Mouse (Mus musculus): ENCODE measurements around the gene Palld. TPM values are rescaled to one million over a fixed set of nuclear protein-coding genes. Genes with fewer than 3 reads are reported as not detected.

The Palld gene
- polyA plus RNA-seq, 1 experiment, result 0.02 TPM

DNA sequence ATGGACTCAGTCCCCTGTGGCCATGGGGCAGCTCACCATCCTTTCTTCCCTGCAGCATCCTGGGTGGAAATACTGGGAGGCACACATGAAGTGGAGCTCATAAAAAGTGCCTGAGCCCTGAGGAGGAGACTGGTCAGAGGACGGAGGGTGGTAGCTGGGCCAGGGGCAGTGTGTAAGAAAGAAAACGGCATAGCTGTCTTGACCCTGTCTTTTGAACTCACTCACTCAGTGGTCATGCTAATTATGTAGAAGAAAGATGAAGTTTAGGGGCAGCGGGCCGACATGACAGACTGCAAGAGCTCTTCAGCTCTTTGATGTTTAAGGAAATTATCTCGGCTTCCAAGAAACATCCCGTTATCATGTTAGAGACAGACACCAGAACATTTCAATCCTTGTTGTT, 235.6 kb downstream of the Palld start:
- no peaks in the 10 kb centered on the region for H3K36me3 ChIP-seq (ENCODE audit: control insufficient read depth)
- H3K9me3 ChIP-seq (ENCODE audit: control insufficient read depth, low read length), result no peaks in the 10 kb centered on the region
- no peaks in the 10 kb centered on the region for H3K27me3 ChIP-seq (ENCODE audit: control insufficient read depth)
- no peaks in the 10 kb centered on the region for H3K4me1 ChIP-seq (ENCODE audit: control insufficient read depth)
- no peak overlapping the region for H3K4me3 ChIP-seq (replicated peaks)
- no peak for TF ChIP-seq TAL1 (IDR thresholded peaks at IDR 0.05; ENCODE audit: low read length)
- no peak for TF ChIP-seq GATA1 (IDR thresholded peaks at IDR 0.05; ENCODE audit: low read length)

DNA sequence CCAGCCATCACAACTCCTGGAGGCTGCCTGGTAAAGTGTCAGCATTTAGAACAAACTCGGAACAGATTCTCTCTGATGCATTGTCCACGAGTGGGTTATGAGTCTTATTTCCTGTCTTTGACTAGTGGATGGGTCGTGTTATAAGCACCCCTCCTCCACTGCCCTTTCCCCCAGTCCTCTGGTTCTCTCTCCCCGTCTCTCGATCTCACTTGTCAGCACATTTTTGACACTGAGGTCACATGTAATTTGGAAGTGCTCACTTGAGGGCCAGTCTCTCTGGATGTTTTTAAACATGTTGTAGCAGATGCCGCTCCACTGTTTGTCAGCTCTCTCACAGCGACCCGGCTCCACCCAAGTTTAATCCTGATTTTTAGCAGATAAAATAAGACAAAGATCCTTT, 237.5 kb downstream of the Palld start:
- Histone ChIP-seq H3K36me3 (ENCODE audit: control insufficient read depth) (no peaks in the 10 kb centered on the region), H3K4me3 (replicated peaks) (no peak overlapping the region), H3K9me3 (ENCODE audit: control insufficient read depth, low read length) (no peaks in the 10 kb centered on the region), H3K4me1 (ENCODE audit: control insufficient read depth) (no peaks in the 10 kb centered on the region), H3K27me3 (ENCODE audit: control insufficient read depth) (no peaks in the 10 kb centered on the region)
- TF ChIP-seq TAL1 (IDR thresholded peaks at IDR 0.05; ENCODE audit: low read length) (no peak), GATA1 (IDR thresholded peaks at IDR 0.05; ENCODE audit: low read length) (no peak)

DNA sequence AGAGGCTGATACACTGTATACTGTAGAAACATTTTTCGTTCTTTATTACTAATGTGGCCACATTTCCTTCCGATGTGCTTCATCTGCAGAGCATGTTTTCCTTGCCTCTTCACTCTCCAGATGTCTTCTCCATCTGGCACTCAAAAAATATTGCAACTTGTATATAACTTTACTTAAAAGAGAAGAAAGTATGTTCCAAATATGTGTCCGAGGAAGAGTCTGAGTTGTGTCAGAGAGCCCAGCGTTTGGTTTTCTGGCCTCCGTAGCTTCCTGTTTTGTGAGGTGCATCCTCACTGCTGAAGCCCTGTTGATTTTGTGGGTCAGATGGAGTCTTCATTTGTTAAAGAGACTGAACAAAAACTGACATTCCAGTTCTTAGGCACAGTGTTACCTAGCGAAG, 238.3 kb downstream of the Palld start:
- no peaks in the 10 kb centered on the region for H3K36me3 ChIP-seq (ENCODE audit: control insufficient read depth)
- H3K4me3 ChIP-seq (replicated peaks), result no peak overlapping the region
- H3K4me1 ChIP-seq (ENCODE audit: control insufficient read depth), result no peaks in the 10 kb centered on the region
- no peaks in the 10 kb centered on the region for H3K9me3 ChIP-seq (ENCODE audit: control insufficient read depth, low read length)
- TF ChIP-seq GATA1 (IDR thresholded peaks at IDR 0.05; ENCODE audit: low read length), result no peak
- no peak for TF ChIP-seq TAL1 (IDR thresholded peaks at IDR 0.05; ENCODE audit: low read length)
- no peaks in the 10 kb centered on the region for H3K27me3 ChIP-seq (ENCODE audit: control insufficient read depth)

DNA sequence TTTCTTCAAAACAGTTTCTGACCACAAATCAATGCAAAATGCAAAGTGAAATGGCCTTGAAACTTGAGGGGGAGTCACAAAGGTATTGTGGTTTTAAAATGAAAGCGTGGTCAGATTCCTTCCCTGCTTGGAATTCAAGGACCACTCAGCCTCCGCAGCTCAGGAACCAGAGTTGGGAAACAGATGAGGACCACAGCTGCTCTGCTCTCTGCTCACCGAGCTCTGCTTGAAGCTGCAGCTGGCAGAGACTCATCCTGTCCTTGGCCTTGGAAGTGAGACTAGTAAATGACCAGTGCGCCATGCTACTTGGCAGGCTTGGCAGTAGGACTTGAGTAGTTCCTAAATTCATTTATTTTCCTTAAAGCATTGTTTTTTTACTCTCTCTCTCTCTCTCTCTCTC, 239.7 kb downstream of the Palld start:
- H3K36me3 ChIP-seq (ENCODE audit: control insufficient read depth), result no peaks in the 10 kb centered on the region

DNA sequence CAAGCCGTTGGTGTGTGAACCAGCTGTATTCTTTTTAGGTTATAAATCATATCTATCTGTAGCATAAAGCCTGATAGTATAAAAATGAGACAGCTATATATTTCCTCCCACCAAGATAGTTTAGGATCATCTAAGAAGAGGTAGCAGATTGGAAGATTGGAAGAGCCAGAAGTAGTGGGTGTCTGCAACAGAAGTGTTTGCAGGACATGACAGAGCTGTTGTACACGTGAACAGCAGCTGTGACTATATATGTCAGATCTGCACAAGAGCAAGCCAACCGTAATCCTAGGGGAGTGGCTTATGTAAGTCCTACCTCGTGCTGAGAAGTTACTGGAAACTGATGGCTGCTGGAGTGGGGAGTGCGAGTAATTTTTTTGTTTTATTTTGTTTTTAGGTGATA, 240.9 kb downstream of the Palld start:
- H3K36me3 ChIP-seq (ENCODE audit: control insufficient read depth), result no peaks in the 10 kb centered on the region
- no peak overlapping the region for H3K4me3 ChIP-seq (replicated peaks)
- no peaks in the 10 kb centered on the region for H3K4me1 ChIP-seq (ENCODE audit: control insufficient read depth)
- TF ChIP-seq TAL1 (IDR thresholded peaks at IDR 0.05; ENCODE audit: low read length) (no peak), GATA1 (IDR thresholded peaks at IDR 0.05; ENCODE audit: low read length) (no peak)
- no peaks in the 10 kb centered on the region for H3K27me3 ChIP-seq (ENCODE audit: control insufficient read depth)
- H3K9me3 ChIP-seq (ENCODE audit: control insufficient read depth, low read length), result no peaks in the 10 kb centered on the region

More for the DNA sequence above, 239.7 kb downstream of the Palld start:
- Histone ChIP-seq H3K4me3 (replicated peaks) (no peak overlapping the region), H3K27me3 (ENCODE audit: control insufficient read depth) (no peaks in the 10 kb centered on the region), H3K9me3 (ENCODE audit: control insufficient read depth, low read length) (no peaks in the 10 kb centered on the region), H3K4me1 (ENCODE audit: control insufficient read depth) (no peaks in the 10 kb centered on the region)
- TF ChIP-seq GATA1 (IDR thresholded peaks at IDR 0.05; ENCODE audit: low read length) (no peak), TAL1 (IDR thresholded peaks at IDR 0.05; ENCODE audit: low read length) (no peak)

DNA sequence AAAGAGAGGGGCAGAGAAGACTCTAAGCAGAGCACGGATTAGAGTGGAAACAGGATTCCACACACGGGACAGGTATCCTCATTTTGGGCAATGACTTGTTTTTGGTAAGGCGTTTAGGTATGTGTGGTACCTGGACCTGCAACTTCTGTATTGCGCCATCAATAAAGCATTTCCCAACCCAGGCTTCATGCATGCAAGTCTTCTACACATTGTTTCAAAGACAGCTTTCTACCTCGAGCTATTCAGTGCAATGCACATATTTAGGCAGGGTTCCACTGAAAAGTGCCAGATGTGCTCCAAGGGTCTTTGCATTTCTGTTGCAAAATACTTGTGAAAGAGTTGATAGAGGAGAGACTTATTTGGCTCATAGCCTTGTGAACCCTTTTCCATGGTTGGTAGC, 241.5 kb downstream of the Palld start:
- Histone ChIP-seq H3K4me1 (ENCODE audit: control insufficient read depth) (no peaks in the 10 kb centered on the region), H3K9me3 (ENCODE audit: control insufficient read depth, low read length) (no peaks in the 10 kb centered on the region), H3K4me3 (replicated peaks) (no peak overlapping the region), H3K27me3 (ENCODE audit: control insufficient read depth) (no peaks in the 10 kb centered on the region), H3K36me3 (ENCODE audit: control insufficient read depth) (no peaks in the 10 kb centered on the region)
- TF ChIP-seq GATA1 (IDR thresholded peaks at IDR 0.05; ENCODE audit: low read length) (no peak), TAL1 (IDR thresholded peaks at IDR 0.05; ENCODE audit: low read length) (no peak)

DNA sequence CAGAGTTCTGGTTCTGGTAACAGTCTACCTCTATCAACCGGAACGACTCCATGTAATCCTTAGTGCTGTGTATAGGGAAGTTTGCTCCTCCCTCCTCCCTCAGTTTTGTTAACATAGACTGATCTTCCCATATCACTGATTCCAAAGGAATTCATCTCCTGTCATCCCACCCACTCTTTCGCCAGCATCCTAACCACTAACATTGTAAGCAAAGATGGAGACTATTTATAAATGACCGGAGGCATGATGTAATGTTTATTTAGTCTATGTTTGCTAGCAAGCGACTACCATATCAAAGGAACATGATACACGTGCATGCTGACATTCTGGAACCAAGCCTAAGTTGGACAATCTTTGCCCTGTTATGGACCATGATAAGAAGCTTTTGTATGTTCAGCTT, 250.5 kb downstream of the Palld start:
- no peak for TF ChIP-seq GATA1 (IDR thresholded peaks at IDR 0.05; ENCODE audit: low read length)
- TF ChIP-seq TAL1 (IDR thresholded peaks at IDR 0.05; ENCODE audit: low read length), result no peak
- Histone ChIP-seq H3K4me1 (ENCODE audit: control insufficient read depth) (no peaks in the 10 kb centered on the region), H3K36me3 (ENCODE audit: control insufficient read depth) (no peaks in the 10 kb centered on the region), H3K4me3 (replicated peaks) (no peak overlapping the region), H3K9me3 (ENCODE audit: control insufficient read depth, low read length) (no peaks in the 10 kb centered on the region), H3K27me3 (ENCODE audit: control insufficient read depth) (no peaks in the 10 kb centered on the region)

DNA sequence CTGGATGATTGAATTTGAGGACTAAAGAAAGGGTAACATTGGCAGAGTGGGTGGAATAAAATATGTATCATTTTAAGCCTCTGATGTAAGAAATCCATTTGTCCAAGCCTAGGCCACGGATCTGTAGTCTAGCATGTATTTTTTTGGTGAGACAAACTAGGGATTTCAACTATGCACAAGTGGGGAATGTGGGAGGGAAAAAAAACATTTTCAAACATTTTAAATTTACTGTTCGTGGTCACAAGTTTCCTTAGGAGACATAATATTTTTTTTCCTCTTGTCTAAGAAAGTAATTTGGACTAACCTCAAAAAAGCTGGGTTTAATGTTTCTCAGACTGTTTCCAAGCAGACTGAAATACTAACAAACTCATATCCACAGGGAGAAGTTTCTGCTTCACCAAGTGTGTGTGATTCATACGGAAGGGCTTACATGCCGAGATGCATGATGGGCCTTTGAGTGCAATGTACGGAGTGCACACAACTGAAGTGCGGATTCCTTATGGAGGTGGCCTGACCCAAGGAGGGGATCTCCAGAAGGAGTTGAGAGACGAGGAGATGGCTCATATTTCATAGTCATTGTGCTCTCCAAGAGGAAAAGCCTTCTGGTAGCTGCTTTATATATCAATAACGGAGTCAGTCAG, 256.2 kb downstream of the Palld start:
- Histone ChIP-seq H3K36me3 (ENCODE audit: control insufficient read depth) (no peaks in the 10 kb centered on the region), H3K27me3 (ENCODE audit: control insufficient read depth) (no peaks in the 10 kb centered on the region)

DNA sequence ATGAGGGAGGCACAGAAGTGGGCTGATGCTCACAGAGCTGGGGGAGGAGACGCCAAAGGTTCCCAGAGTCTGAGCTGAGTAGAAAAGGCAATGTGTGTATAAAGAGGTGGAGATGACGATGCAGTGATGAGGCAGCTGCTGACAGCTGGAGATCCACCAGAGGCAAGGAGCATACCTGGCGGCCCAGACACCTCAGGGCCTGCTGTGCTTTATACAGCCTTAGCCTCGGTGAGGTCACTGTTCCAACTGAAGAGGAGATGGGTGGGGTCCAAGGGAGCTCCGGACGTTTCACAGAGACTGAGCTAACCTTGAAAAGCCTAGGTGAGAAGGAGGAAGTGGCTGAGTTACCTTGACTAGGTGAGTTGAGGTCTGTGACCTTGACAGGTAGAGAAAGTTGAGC, 256.8 kb downstream of the Palld start:
- no peaks in the 10 kb centered on the region for H3K27me3 ChIP-seq (ENCODE audit: control insufficient read depth)
- H3K9me3 ChIP-seq (ENCODE audit: control insufficient read depth, low read length), result no peaks in the 10 kb centered on the region
- H3K36me3 ChIP-seq (ENCODE audit: control insufficient read depth), result no peaks in the 10 kb centered on the region
- no peak for TF ChIP-seq GATA1 (IDR thresholded peaks at IDR 0.05; ENCODE audit: low read length)
- no peak for TF ChIP-seq TAL1 (IDR thresholded peaks at IDR 0.05; ENCODE audit: low read length)
- H3K4me1 ChIP-seq (ENCODE audit: control insufficient read depth), result no peaks in the 10 kb centered on the region
- H3K4me3 ChIP-seq (replicated peaks), result no peak overlapping the region

More for the DNA sequence above, 256.2 kb downstream of the Palld start:
- no peaks in the 10 kb centered on the region for H3K9me3 ChIP-seq (ENCODE audit: control insufficient read depth, low read length)
- TF ChIP-seq TAL1 (IDR thresholded peaks at IDR 0.05; ENCODE audit: low read length), result no peak
- no peaks in the 10 kb centered on the region for H3K4me1 ChIP-seq (ENCODE audit: control insufficient read depth)
- no peak overlapping the region for H3K4me3 ChIP-seq (replicated peaks)

DNA sequence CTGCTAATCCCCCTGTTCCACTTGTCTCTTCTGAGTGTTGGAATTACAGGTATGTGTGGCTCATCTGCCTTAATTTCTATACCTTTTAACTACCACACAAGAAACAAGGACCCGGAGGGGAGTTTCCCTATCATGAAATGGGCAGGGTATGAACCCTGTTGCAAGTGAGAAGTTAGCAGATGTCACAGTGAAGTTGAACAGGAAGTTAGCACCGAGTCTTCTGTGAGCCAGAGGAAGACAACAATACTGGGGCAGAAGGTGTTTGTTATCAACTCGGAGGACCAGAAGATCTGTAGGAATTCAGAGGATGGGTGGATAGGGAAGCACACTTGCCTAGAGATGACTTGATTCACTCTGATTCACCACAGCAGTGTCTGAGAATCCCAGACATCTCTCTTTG, 259.3 kb downstream of the Palld start:
- Histone ChIP-seq H3K4me1 (ENCODE audit: control insufficient read depth) (no peaks in the 10 kb centered on the region), H3K36me3 (ENCODE audit: control insufficient read depth) (no peaks in the 10 kb centered on the region), H3K4me3 (replicated peaks) (no peak overlapping the region), H3K9me3 (ENCODE audit: control insufficient read depth, low read length) (no peaks in the 10 kb centered on the region), H3K27me3 (ENCODE audit: control insufficient read depth) (no peaks in the 10 kb centered on the region)
- TF ChIP-seq GATA1 (IDR thresholded peaks at IDR 0.05; ENCODE audit: low read length), result no peak
- no peak for TF ChIP-seq TAL1 (IDR thresholded peaks at IDR 0.05; ENCODE audit: low read length)
